Mouse (Mus musculus): Measurements from ENCODE around the gene Fmo6. TPM values are rescaled to one million over a fixed set of nuclear protein-coding genes. Genes with fewer than 3 reads are reported as not detected.

Gene Fmo6
- polyA plus RNA-seq, 1 experiment from 2014 or later = not detected

DNA sequence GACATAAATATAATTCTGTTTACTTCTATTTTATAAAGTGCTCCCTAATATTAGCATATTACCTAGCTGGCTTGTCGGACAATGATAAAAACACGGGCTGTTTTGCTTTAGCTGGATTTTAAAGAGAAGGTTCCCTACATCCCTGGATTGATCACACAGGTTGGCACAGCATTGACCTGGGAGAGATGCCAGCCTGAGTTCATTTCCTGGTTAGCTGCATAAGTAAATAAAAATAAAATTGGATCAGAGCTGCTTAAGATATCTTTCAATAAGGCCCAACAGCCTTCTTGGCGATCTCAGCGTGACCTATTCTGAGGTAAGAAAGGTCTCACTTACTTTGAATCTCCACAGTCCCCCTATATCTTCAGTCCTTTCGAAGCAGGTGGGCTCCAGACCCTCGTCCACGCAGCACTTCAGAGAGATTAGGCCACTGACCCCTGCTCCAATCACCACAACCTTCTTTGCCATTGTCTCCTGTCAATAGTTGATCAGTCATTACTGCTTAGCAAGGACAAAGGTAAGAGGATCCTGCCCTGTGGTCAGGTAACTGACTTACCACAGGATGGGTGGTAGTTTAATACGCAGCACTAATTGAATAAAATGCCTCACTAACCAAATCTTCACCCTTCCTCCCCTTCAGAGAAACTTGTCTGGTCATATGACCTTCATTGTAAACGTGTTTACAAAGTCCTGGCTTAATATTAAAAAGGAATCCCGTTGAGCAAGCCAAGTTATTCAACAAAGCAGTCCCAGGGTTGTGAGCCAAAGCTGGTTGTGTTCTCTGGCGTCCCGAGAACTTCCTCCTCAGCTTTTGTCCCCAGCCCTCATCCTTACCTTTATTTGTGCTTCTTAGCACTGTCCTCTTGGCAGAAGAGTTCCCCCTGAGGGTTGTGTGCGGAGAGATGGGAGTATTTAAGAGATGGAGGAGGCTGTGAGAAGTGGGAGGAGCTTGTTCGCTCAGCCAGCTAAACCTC, 39.2 kb downstream of the Fmo6 start, which contains the start of gene Fmo2:
Gene Fmo2 (minus strand): TSS at position 889 of the 974 bp plus-strand sequence.
- no peak within 1 kb of the TSS for H3K9ac ChIP-seq (replicated peaks)
- H3K4me1 ChIP-seq (ENCODE audit: insufficient read depth) = peaks cover 3% of the 10 kb centered on the region; the same call in 1 of the 2 replicates
- no peak within 1 kb of the TSS for H3K4me2 ChIP-seq (ENCODE audit: low read depth, low read length)
- no peak for DNase-seq
- no peak within 1 kb of the TSS for H3K27ac ChIP-seq (ENCODE audit: low read depth)
- no peaks in the 10 kb centered on the region for H3K9me3 ChIP-seq (ENCODE audit: low read length)
- H3K4me3 ChIP-seq (ENCODE audit: low read depth, low read length) = no peak within 1 kb of the TSS
- 68% methylated on average over 14 of the region's 14 CpGs for WGBS (ENCODE audit: insufficient replicate concordance)
- ATAC-seq = no peak
- no peak for TF ChIP-seq CTCF (IDR thresholded peaks at IDR 0.05; ENCODE audit: low read depth)
- TF ChIP-seq EP300 (IDR thresholded peaks at IDR 0.05; ENCODE audit: low read depth) = no peak
- H3K27me3 ChIP-seq (ENCODE audit: insufficient read depth, low read length) = no peaks in the 10 kb centered on the region
- H3K36me3 ChIP-seq (replicated peaks; ENCODE audit: insufficient read depth, low read length) = no peaks in the 10 kb centered on the region

DNA sequence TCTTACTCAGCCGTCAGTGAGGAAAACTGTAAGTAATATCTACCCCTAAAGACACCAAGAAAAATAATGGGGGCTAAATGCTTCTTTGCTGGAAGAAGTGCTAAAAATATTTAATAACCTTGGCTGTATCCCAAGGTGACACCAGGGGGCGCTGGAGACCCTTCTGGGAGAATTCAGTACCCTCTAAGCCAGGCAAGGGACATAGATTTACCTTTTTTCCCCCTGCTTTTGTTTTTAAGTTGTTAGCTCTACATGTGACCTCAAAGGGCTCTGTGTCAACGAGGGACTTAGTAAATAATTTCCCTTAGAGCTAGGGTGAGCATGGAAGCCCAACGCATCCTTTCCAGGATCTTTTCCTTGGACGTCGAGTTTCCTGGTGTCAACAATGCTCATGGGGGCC, 41.4 kb downstream of the Fmo6 start:
- Histone ChIP-seq H3K27ac (ENCODE audit: low read depth) (no peak overlapping the region), H3K27me3 (ENCODE audit: insufficient read depth, low read length) (no peaks in the 10 kb centered on the region), H3K4me2 (ENCODE audit: low read depth, low read length) (no peak overlapping the region), H3K4me1 (ENCODE audit: insufficient read depth) (peaks cover 6% of the 10 kb centered on the region), H3K36me3 (replicated peaks; ENCODE audit: insufficient read depth, low read length) (no peaks in the 10 kb centered on the region), H3K4me3 (ENCODE audit: low read depth, low read length) (no peak overlapping the region), H3K9me3 (ENCODE audit: low read length) (no peaks in the 10 kb centered on the region), H3K9ac (replicated peaks) (no peak overlapping the region)
- DNase-seq = peak; percentile 77
- ATAC-seq = no peak
- WGBS (ENCODE audit: insufficient replicate concordance) = 42% methylated on average over 6 of the region's 6 CpGs
- TF ChIP-seq CTCF (IDR thresholded peaks at IDR 0.05; ENCODE audit: low read depth) (peak; percentile 78), EP300 (IDR thresholded peaks at IDR 0.05; ENCODE audit: low read depth) (no peak)

DNA sequence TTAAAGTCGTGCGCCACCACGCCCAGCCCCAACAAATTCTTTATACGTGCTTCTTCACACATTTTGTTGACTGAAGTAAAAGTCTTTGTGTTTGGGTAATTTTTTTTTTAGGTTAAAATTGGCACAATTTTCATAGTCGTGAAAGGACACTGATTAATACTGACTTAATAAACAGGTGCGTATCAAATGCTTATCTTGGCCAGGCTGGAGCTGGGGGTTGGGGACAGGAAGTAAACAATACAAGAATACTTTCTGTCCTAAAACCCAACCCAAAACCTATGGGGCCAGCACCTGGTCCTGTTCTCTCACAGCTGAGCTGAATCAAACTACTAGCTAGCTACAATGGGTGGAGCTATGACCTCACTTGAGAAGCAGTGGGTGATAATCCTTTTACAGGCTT, 44.3 kb downstream of the Fmo6 start:
- no peaks in the 10 kb centered on the region for H3K36me3 ChIP-seq (replicated peaks; ENCODE audit: insufficient read depth, low read length)
- no peak overlapping the region for H3K4me2 ChIP-seq (ENCODE audit: low read depth, low read length)
- H3K9me3 ChIP-seq (ENCODE audit: low read length) = no peaks in the 10 kb centered on the region
- DNase-seq = no peak
- no peak overlapping the region for H3K27ac ChIP-seq (ENCODE audit: low read depth)
- no peaks in the 10 kb centered on the region for H3K27me3 ChIP-seq (ENCODE audit: insufficient read depth, low read length)
- no peak overlapping the region for H3K4me3 ChIP-seq (ENCODE audit: low read depth, low read length)
- WGBS (ENCODE audit: insufficient replicate concordance) = 78% methylated on average over 6 of the region's 6 CpGs
- peaks cover 4% of the 10 kb centered on the region for H3K4me1 ChIP-seq (ENCODE audit: insufficient read depth)
- ATAC-seq = no peak
- TF ChIP-seq CTCF (IDR thresholded peaks at IDR 0.05; ENCODE audit: low read depth) (no peak), EP300 (IDR thresholded peaks at IDR 0.05; ENCODE audit: low read depth) (no peak)
- H3K9ac ChIP-seq (replicated peaks) = no peak overlapping the region

DNA sequence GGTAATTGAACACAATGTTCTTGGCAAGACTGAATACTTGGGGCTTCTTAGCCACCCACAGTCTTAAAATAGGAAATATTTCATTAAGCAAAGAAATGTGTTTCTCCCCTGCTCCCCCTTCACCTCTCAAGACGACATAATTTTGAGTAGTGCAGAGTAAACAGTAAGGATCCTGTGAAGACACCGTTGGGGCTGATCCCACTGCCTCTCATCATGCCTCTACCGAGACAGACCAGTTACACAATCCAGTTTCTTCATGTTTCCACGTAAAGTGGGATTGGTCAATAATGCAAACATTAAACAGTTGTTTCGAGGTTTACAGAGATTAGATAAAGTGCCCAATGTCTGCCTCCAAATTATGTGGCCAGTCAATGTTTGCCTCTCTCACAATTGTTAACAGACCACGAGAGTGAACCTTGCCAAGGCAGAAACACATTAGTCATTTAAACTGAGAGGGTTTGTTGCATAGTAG, 45.3 kb downstream of the Fmo6 start:
- TF ChIP-seq EP300 (IDR thresholded peaks at IDR 0.05; ENCODE audit: low read depth) = no peak
- TF ChIP-seq CTCF (IDR thresholded peaks at IDR 0.05; ENCODE audit: low read depth) = no peak
- H3K36me3 ChIP-seq (replicated peaks; ENCODE audit: insufficient read depth, low read length) = no peaks in the 10 kb centered on the region
- H3K9ac ChIP-seq (replicated peaks) = no peak overlapping the region
- peak overlapping the region; percentile 31; the same call in 1 of the 2 replicates for H3K27ac ChIP-seq (ENCODE audit: low read depth)
- H3K27me3 ChIP-seq (ENCODE audit: insufficient read depth, low read length) = no peaks in the 10 kb centered on the region
- no peaks in the 10 kb centered on the region for H3K9me3 ChIP-seq (ENCODE audit: low read length)
- H3K4me3 ChIP-seq (ENCODE audit: low read depth, low read length) = no peak overlapping the region
- 20% methylated on average over 6 of the region's 6 CpGs for WGBS (ENCODE audit: insufficient replicate concordance)
- H3K4me1 ChIP-seq (ENCODE audit: insufficient read depth) = peaks cover 3% of the 10 kb centered on the region; the same call in 1 of the 2 replicates
- no peak overlapping the region for H3K4me2 ChIP-seq (ENCODE audit: low read depth, low read length)
- peak; percentile 18 for DNase-seq
- peak; percentile 88 for ATAC-seq

DNA sequence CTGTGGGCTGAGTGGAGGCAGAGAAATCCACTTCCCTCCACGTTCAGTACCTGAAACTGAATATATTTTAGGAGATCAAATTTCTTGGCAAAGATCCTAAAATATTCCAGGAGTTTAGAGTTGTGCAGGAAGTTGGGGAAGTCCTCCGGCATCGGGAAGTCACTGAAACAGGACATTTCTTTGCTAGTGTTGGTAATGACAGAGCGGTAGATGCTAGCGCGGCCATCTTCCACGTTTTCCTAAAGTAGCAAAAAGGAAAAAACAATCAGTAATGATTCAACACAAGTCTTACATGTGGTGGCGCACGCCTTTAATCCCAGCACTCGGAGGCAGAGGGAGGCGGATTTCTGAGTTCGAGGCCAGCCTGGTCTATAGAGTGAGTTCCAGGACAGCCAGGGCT, 48.7 kb downstream of the Fmo6 start:
- no peaks in the 10 kb centered on the region for H3K27me3 ChIP-seq (ENCODE audit: insufficient read depth, low read length)
- no peak overlapping the region for H3K4me3 ChIP-seq (ENCODE audit: low read depth, low read length)
- TF ChIP-seq EP300 (IDR thresholded peaks at IDR 0.05; ENCODE audit: low read depth) = no peak
- TF ChIP-seq CTCF (IDR thresholded peaks at IDR 0.05; ENCODE audit: low read depth) = no peak
- H3K4me1 ChIP-seq (ENCODE audit: insufficient read depth) = peaks cover 6% of the 10 kb centered on the region; the same call in 1 of the 2 replicates
- WGBS (ENCODE audit: insufficient replicate concordance) = 80% methylated on average over 12 of the region's 12 CpGs
- H3K27ac ChIP-seq (ENCODE audit: low read depth) = no peak overlapping the region
- no peak overlapping the region for H3K9ac ChIP-seq (replicated peaks)
- DNase-seq = no peak
- no peaks in the 10 kb centered on the region for H3K9me3 ChIP-seq (ENCODE audit: low read length)
- H3K4me2 ChIP-seq (ENCODE audit: low read depth, low read length) = no peak overlapping the region
- no peaks in the 10 kb centered on the region for H3K36me3 ChIP-seq (replicated peaks; ENCODE audit: insufficient read depth, low read length)
- ATAC-seq = no peak

DNA sequence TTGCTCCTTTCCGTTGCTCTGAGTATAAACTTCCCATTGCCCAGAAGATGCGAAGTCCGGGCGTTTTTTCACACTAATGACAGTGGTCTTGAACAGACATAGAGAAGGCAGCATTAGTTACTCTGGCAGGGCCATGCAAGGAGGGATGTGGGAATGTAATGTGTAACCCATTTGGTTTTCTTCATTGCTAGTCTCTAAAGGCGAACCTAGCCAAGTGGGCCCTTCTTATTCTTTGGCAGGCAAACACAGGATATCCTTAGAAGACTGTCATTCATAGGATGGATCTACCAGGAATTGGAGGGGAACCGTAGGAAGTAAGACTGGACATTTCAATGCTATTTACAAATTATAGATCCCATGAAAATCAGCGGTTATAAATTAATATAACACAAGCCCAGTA, 49.7 kb downstream of the Fmo6 start:
- TF ChIP-seq EP300 (IDR thresholded peaks at IDR 0.05; ENCODE audit: low read depth) (no peak), CTCF (IDR thresholded peaks at IDR 0.05; ENCODE audit: low read depth) (no peak)
- Histone ChIP-seq H3K27ac (ENCODE audit: low read depth) (no peak overlapping the region), H3K27me3 (ENCODE audit: insufficient read depth, low read length) (no peaks in the 10 kb centered on the region), H3K36me3 (replicated peaks; ENCODE audit: insufficient read depth, low read length) (no peaks in the 10 kb centered on the region), H3K4me2 (ENCODE audit: low read depth, low read length) (no peak overlapping the region), H3K9me3 (ENCODE audit: low read length) (no peaks in the 10 kb centered on the region), H3K4me1 (ENCODE audit: insufficient read depth) (peaks cover 4% of the 10 kb centered on the region; the same call in 1 of the 2 replicates), H3K9ac (replicated peaks) (no peak overlapping the region), H3K4me3 (ENCODE audit: low read depth, low read length) (no peak overlapping the region)
- ATAC-seq (no peak), DNase-seq (no peak)
- 88% methylated on average over 7 of the region's 7 CpGs for WGBS (ENCODE audit: insufficient replicate concordance)
